Mouse (Mus musculus): ENCODE data around the gene Gm10999. TPM values are rescaled to one million over a fixed set of nuclear protein-coding genes. Genes with fewer than 3 reads are reported as not detected.
"Not testable (repeated sequence)": the region's sequence is repeated elsewhere in the genome, so short reads cannot be mapped to it uniquely, and the experiment has no call there.

Gene Gm10999
- total RNA-seq (2021): not detected
- long read RNA-seq, experiment 1: 0 reads
- long read RNA-seq, experiment 2: 0 reads

- no peak for DNase-seq
These were observed at the start of gene Gm10999 for GRCm38 (mm10) chr8:129131561-129131960. Gm10999 (minus strand) TSS chr8:129131661.

GRCm38 (mm10) chr8:129133475-129133874 is 2.0 kb upstream of the Gm10999 start:
- no peak for DNase-seq

- DNase-seq: not testable (repeated sequence)
These were observed 15.7 kb downstream of the Gm10999 start for GRCm38 (mm10) chr8:129115761-129116160.

Other genes with a start within 250 kb of the Gm10999 start
- not detected for gene Ccdc7a, start 66.1 kb downstream of the Gm10999 start, total RNA-seq (2021)
- gene Ccdc7b, start 64.5 kb downstream of the Gm10999 start, total RNA-seq (2021): not detected
- gene 2610044O15Rik8, start 102.7 kb upstream of the Gm10999 start, total RNA-seq (2021): 10 to 100 TPM; 16.8 to 20.7 TPM